Mouse (Mus musculus) neural tube, embryonic 15.5 days (tissue): ENCODE data around the gene Slc25a27. TPM values are rescaled to one million over a fixed set of nuclear protein-coding genes. Genes with fewer than 3 reads are reported as not detected.
A peak's percentile ranks its signal among the peaks of the same experiment; 100 is the strongest.

Experiments
- ATAC-seq: fragments of 200-750 bp; cut with Nextera tagmentation; 2 replicates; pipeline ENCODE4 v1.8.0; 2017; ENCODE audit warnings: mild to moderate bottlenecking, moderate TSS enrichment, moderate library complexity; ENCODE audit not compliant: low FRiP score
- H3K27ac ChIP-seq: fragments of 300-500 bp; sonication (generic); replicated peaks from 2 replicates; pipeline ENCODE4 v1.5.1; 2015; ENCODE audit warnings: mild to moderate bottlenecking, inconsistent platforms
- H3K27me3 ChIP-seq: fragments of 300-500 bp; sonication (generic); replicated peaks from 2 replicates; pipeline ENCODE4 v1.6.1; 2015; ENCODE audit warnings: inconsistent platforms
- H3K36me3 ChIP-seq: fragments of 300-500 bp; sonication (generic); 2 replicates; pipeline ENCODE4 v1.6.1; 2015; ENCODE audit warnings: inconsistent platforms
- H3K4me1 ChIP-seq: fragments of 300-500 bp; sonication (generic); 2 replicates; pipeline ENCODE4 v1.6.1; 2015; ENCODE audit warnings: inconsistent platforms
- H3K4me2 ChIP-seq: fragments of 300-500 bp; sonication (generic); 2 replicates; pipeline ENCODE4 v1.6.1; 2015; ENCODE audit warnings: inconsistent platforms, mild to moderate bottlenecking, moderate library complexity
- H3K4me3 ChIP-seq: fragments of 300-500 bp; sonication (generic); replicated peaks from 2 replicates; pipeline ENCODE4 v1.5.1; 2015; ENCODE audit warnings: mild to moderate bottlenecking, inconsistent platforms
- H3K9ac ChIP-seq: fragments of 300-500 bp; sonication (generic); replicated peaks from 2 replicates; pipeline ENCODE4 v1.6.1; 2015; ENCODE audit warnings: mild to moderate bottlenecking, inconsistent platforms
- H3K9me3 ChIP-seq: fragments of 300-500 bp; sonication (generic); replicated peaks from 2 replicates; pipeline ENCODE4 v1.6.1; 2016; ENCODE audit warnings: inconsistent platforms
- WGBS: fragments of 180-500 bp; shearing (Covaris S2); methylation state at CpG from one replicate; pipeline ENCODE4 v1.1.7; 2015; ENCODE audit warnings: mixed read lengths; 5-methylcytosine and 5-hydroxymethylcytosine counted together
- polyA plus RNA-seq: library from polyadenylated mRNA; unstranded; fragments of >200 nt; fragmentation: Nextera tagmentation; extraction: Ambion mirVana; gene quantifications from 2 replicates; pipeline ENCODE4 v1.2.1, GENCODE M21; 2015

The Slc25a27 gene
- polyA plus RNA-seq, 1 experiment from 2014 or later, result 107 TPM

DNA sequence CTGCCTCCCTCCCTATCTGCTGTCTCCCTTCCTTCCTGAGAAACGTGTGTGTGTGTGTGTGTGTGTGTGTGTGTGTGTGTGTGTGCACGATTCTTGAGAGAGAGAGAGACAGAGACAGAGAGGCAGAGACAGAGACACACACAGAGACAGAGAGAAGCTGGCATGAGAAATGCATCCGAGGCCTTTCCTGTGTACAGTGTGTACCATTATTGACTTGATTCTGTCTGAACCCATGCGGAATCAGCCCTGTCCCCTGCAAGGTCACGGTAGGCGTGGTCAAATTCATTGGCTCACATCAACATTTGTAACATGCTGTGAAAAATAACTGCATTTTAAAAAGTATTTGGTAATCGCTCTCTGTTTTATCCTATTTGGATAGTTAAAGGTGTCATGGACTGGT is 17.1 kb upstream of the Slc25a27 start:
- WGBS, result 85% methylated on average over 7 of the region's 7 CpGs
- Histone ChIP-seq H3K36me3 (no peaks in the 10 kb centered on the region), H3K27me3 (no peaks in the 10 kb centered on the region), H3K4me3 (no peak overlapping the region), H3K4me1 (no peaks in the 10 kb centered on the region), H3K9ac (no peak overlapping the region), H3K9me3 (no peaks in the 10 kb centered on the region), H3K27ac (no peak overlapping the region), H3K4me2 (no peak overlapping the region)
- no peak for ATAC-seq

- 30% methylated on average over 1 of the region's 1 CpGs for WGBS
- Histone ChIP-seq H3K27ac (no peak overlapping the region), H3K4me3 (no peak overlapping the region), H3K4me1 (no peaks in the 10 kb centered on the region), H3K36me3 (no peaks in the 10 kb centered on the region), H3K4me2 (no peak overlapping the region), H3K27me3 (no peaks in the 10 kb centered on the region), H3K9ac (no peak overlapping the region), H3K9me3 (no peaks in the 10 kb centered on the region)
- ATAC-seq, result no peak
These were observed 10.3 kb upstream of the Slc25a27 start for GRCm38 (mm10) chr17:43677317-43677716.

GRCm38 (mm10) chr17:43676241-43676640 is 9.2 kb upstream of the Slc25a27 start:
- no peak for ATAC-seq
- H3K4me1 ChIP-seq, result no peaks in the 10 kb centered on the region
- H3K36me3 ChIP-seq, result no peaks in the 10 kb centered on the region
- H3K9ac ChIP-seq, result no peak overlapping the region
- no peak overlapping the region for H3K4me3 ChIP-seq
- H3K27me3 ChIP-seq, result no peaks in the 10 kb centered on the region
- no peak overlapping the region for H3K4me2 ChIP-seq
- no peak overlapping the region for H3K27ac ChIP-seq
- WGBS, result 100% methylated on average over 1 of the region's 1 CpGs
- no peaks in the 10 kb centered on the region for H3K9me3 ChIP-seq

- Histone ChIP-seq H3K9me3 (no peaks in the 10 kb centered on the region), H3K27me3 (no peaks in the 10 kb centered on the region), H3K4me3 (no peak overlapping the region), H3K27ac (no peak overlapping the region), H3K36me3 (no peaks in the 10 kb centered on the region), H3K4me2 (no peak overlapping the region), H3K9ac (no peak overlapping the region), H3K4me1 (no peaks in the 10 kb centered on the region)
- WGBS, result 71% methylated on average over 1 of the region's 1 CpGs
- no peak for ATAC-seq
These were observed 8.2 kb upstream of the Slc25a27 start for GRCm38 (mm10) chr17:43675228-43675627.

GRCm38 (mm10) chr17:43671907-43672306 is 4.9 kb upstream of the Slc25a27 start:
- Histone ChIP-seq H3K4me2 (no peak overlapping the region), H3K9ac (no peak overlapping the region), H3K9me3 (no peaks in the 10 kb centered on the region), H3K4me1 (peaks cover 5% of the 10 kb centered on the region), H3K4me3 (no peak overlapping the region), H3K27ac (no peak overlapping the region), H3K36me3 (no peaks in the 10 kb centered on the region), H3K27me3 (no peaks in the 10 kb centered on the region)
- ATAC-seq, result no peak
- WGBS, result 93% methylated on average over 4 of the region's 4 CpGs

- Histone ChIP-seq H3K9me3 (no peaks in the 10 kb centered on the region), H3K27ac (no peak overlapping the region), H3K9ac (no peak overlapping the region), H3K4me1 (peaks cover 26% of the 10 kb centered on the region), H3K4me3 (no peak overlapping the region), H3K27me3 (no peaks in the 10 kb centered on the region), H3K36me3 (no peaks in the 10 kb centered on the region), H3K4me2 (no peak overlapping the region)
- no peak for ATAC-seq
- WGBS, result 76% methylated on average over 6 of the region's 6 CpGs
These were observed 2.2 kb upstream of the Slc25a27 start for GRCm38 (mm10) chr17:43669145-43669695.

DNA sequence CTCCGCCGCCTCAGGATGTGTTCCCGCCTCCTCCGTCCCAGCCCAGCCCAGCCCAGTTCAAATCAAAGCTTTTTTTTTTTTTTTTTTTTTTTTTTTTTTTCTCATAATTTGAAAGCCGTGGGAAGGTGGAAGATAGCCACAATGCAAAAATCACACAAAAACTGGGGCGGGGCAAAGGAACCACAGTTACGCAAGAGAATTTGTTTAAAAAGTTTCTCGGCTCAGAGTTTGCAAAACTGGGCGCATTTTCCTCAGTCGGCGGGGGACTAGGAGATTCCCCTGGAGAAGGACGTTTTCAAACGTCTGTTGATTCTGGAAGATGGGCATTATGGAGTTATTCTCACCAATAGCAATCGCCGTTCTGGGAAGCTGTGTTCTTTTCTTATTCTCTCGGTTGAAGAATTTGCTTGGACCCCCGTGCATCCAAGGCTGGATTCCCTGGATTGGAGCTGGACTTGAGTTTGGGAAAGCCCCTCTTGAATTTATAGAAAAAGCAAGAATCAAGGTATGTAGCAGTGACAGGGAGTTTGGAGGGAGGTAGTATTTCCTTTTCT is 353 bp upstream of the Slc25a27 start, which contains the start of gene Cyp39a1:
TSS of gene Cyp39a1 (plus strand) at position 136 of the 554 bp plus-strand sequence.
- H3K9me3 ChIP-seq, result no peaks in the 10 kb centered on the region
- H3K4me2 ChIP-seq, result peak within 1 kb of the TSS; percentile 69
- H3K27ac ChIP-seq, result peak within 1 kb of the TSS; percentile 84
- peaks cover 4% of the 10 kb centered on the region for H3K36me3 ChIP-seq
- H3K27me3 ChIP-seq, result no peaks in the 10 kb centered on the region
- ATAC-seq, result no peak
- whole genome bisulfite sequencing, result under 1% methylated on average over 17 of the region's 17 CpGs
- H3K9ac ChIP-seq, result peak within 1 kb of the TSS; percentile 93
- peak within 1 kb of the TSS; percentile 91 for H3K4me3 ChIP-seq
- H3K4me1 ChIP-seq, result peaks cover 27% of the 10 kb centered on the region

- H3K36me3 ChIP-seq, result peaks cover 63% of the 10 kb centered on the region
- ATAC-seq, result no peak
These were observed 15.5 kb downstream of the Slc25a27 start for GRCm38 (mm10) chr17:43651314-43652046.

GRCm38 (mm10) chr17:43649641-43650436 is 17.2 kb downstream of the Slc25a27 start:
- WGBS, result 86% methylated on average over 10 of the region's 10 CpGs
- H3K9ac ChIP-seq, result no peak overlapping the region
- peaks cover 74% of the 10 kb centered on the region for H3K36me3 ChIP-seq
- no peaks in the 10 kb centered on the region for H3K9me3 ChIP-seq
- H3K27ac ChIP-seq, result no peak overlapping the region
- H3K4me2 ChIP-seq, result no peak overlapping the region
- H3K4me1 ChIP-seq, result no peaks in the 10 kb centered on the region
- no peak for ATAC-seq
- H3K27me3 ChIP-seq, result no peaks in the 10 kb centered on the region
- no peak overlapping the region for H3K4me3 ChIP-seq

More at GRCm38 (mm10) chr17:43651314-43652046, 15.5 kb downstream of the Slc25a27 start:
- Histone ChIP-seq H3K27ac (no peak overlapping the region), H3K9me3 (no peaks in the 10 kb centered on the region), H3K9ac (no peak overlapping the region), H3K4me3 (no peak overlapping the region), H3K4me1 (no peaks in the 10 kb centered on the region), H3K27me3 (no peaks in the 10 kb centered on the region), H3K4me2 (no peak overlapping the region)
- 78% methylated on average over 14 of the region's 14 CpGs for WGBS

GRCm38 (mm10) chr17:43646925-43647324 is 20.1 kb downstream of the Slc25a27 start:
- no peaks in the 10 kb centered on the region for H3K9me3 ChIP-seq
- H3K36me3 ChIP-seq, result peaks cover 77% of the 10 kb centered on the region
- H3K27ac ChIP-seq, result no peak overlapping the region
- H3K27me3 ChIP-seq, result no peaks in the 10 kb centered on the region
- H3K9ac ChIP-seq, result no peak overlapping the region
- WGBS, result 47% methylated on average over 5 of the region's 5 CpGs
- no peak for ATAC-seq
- H3K4me3 ChIP-seq, result no peak overlapping the region
- no peaks in the 10 kb centered on the region for H3K4me1 ChIP-seq
- H3K4me2 ChIP-seq, result no peak overlapping the region

- H3K9me3 ChIP-seq, result no peaks in the 10 kb centered on the region
- H3K4me2 ChIP-seq, result no peak overlapping the region
- ATAC-seq, result no peak
- no peak overlapping the region for H3K27ac ChIP-seq
- WGBS, result 95% methylated on average over 3 of the region's 3 CpGs
- no peak overlapping the region for H3K4me3 ChIP-seq
- H3K4me1 ChIP-seq, result no peaks in the 10 kb centered on the region
- no peaks in the 10 kb centered on the region for H3K27me3 ChIP-seq
- no peak overlapping the region for H3K9ac ChIP-seq
- H3K36me3 ChIP-seq, result peaks cover 67% of the 10 kb centered on the region
These were observed 21.9 kb downstream of the Slc25a27 start for GRCm38 (mm10) chr17:43645136-43645535.
